Mouse (Mus musculus): ENCODE measurements around the gene Kras. TPM values are rescaled to one million over a fixed set of nuclear protein-coding genes. Genes with fewer than 3 reads are reported as not detected.

Gene Kras
- polyA plus RNA-seq, 1 experiment from 2014 or later = 99.5 TPM

DNA sequence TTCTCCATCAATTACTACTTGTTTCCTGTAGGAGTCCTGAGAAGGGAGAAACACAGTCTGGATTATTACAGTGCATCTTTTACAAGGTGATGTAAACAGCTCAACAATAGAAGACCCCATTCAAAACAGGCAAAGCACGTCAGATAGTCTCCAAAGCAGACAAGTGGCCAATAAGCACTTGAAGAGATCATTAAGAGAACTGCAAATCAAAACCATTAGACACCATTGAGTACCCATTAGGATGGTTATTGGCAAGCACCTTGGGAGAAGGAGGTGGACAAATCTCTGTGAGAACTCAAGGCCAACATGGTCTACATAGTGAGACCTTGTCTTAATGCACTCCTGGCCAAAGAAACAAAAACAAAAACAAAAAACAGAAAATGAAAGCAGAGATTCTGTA lies 15.6 kb downstream of the Kras start:
- H3K36me3 ChIP-seq (ENCODE audit: control insufficient read depth, insufficient read depth, low read length) = peaks cover 13% of the 10 kb centered on the region

DNA sequence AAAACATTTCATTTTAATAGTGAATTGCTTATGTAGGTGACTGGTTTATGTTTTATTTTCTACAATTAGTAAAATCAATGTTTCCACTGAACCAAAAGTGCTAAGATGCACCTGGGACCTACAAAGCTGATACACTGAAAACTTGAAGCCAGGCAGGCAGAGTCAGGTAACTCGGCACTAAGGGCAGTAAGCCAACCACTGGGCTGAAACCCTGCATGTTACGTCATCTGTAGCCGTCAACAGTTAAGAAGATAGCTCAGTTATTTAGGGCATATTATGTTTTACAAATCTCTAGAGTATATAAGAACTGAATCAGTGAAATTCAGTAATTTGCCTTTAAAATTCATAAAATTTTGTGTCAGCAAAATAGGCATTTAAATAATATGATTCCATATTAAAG lies 23.7 kb downstream of the Kras start:
- no peak for ATAC-seq (ENCODE audit: low read depth)
- H3K9ac ChIP-seq (ENCODE audit: low read length) = no peak overlapping the region
- WGBS = 75% methylated on average over 3 of the region's 3 CpGs
- no peak overlapping the region for H3K27ac ChIP-seq (ENCODE audit: low read length)
- H3K4me1 ChIP-seq (replicated peaks; ENCODE audit: control insufficient read depth, insufficient read depth, low read length) = no peaks in the 10 kb centered on the region
- no peak overlapping the region for H3K4me3 ChIP-seq (ENCODE audit: low read length)
- no peaks in the 10 kb centered on the region for H3K27me3 ChIP-seq (ENCODE audit: control insufficient read depth, insufficient read depth, low read depth, low read length)
- H3K4me2 ChIP-seq (ENCODE audit: low read depth, low read length) = no peak overlapping the region
- H3K9me3 ChIP-seq (ENCODE audit: control insufficient read depth, low read length) = no peaks in the 10 kb centered on the region
- peaks cover 10% of the 10 kb centered on the region for H3K36me3 ChIP-seq (ENCODE audit: control insufficient read depth, insufficient read depth, low read length)

More for the DNA sequence above, 15.6 kb downstream of the Kras start:
- H3K9ac ChIP-seq (ENCODE audit: low read length) = no peak overlapping the region
- H3K4me1 ChIP-seq (replicated peaks; ENCODE audit: control insufficient read depth, insufficient read depth, low read length) = no peaks in the 10 kb centered on the region
- H3K27ac ChIP-seq (ENCODE audit: low read length) = no peak overlapping the region
- ATAC-seq (ENCODE audit: low read depth) = no peak
- 88% methylated on average over 1 of the region's 1 CpGs for WGBS
- no peaks in the 10 kb centered on the region for H3K9me3 ChIP-seq (ENCODE audit: control insufficient read depth, low read length)
- no peaks in the 10 kb centered on the region for H3K27me3 ChIP-seq (ENCODE audit: control insufficient read depth, insufficient read depth, low read depth, low read length)
- no peak overlapping the region for H3K4me2 ChIP-seq (ENCODE audit: low read depth, low read length)
- no peak overlapping the region for H3K4me3 ChIP-seq (ENCODE audit: low read length)

DNA sequence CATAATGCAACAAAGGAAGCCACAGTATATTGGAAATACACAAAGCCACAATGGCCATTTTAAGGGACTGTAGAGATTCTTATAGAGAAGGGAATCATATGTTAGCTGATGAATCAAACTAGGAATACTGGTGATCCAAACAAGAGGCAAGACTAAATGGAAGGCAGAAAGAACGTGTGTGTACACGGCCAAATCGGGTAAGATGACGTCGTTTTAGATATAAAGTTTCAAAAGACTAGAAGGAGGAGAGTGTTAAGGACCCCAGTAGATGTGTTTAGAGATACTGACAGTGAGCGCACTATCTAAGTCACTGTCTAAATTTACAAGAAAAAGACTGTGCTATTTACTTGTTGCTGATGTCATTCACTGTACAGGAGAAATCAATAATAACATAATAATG lies 25.8 kb downstream of the Kras start:
- Histone ChIP-seq H3K4me2 (ENCODE audit: low read depth, low read length) (no peak overlapping the region), H3K4me1 (replicated peaks; ENCODE audit: control insufficient read depth, insufficient read depth, low read length) (no peaks in the 10 kb centered on the region), H3K27ac (ENCODE audit: low read length) (no peak overlapping the region), H3K9ac (ENCODE audit: low read length) (no peak overlapping the region), H3K4me3 (ENCODE audit: low read length) (no peak overlapping the region), H3K9me3 (ENCODE audit: control insufficient read depth, low read length) (no peaks in the 10 kb centered on the region), H3K36me3 (ENCODE audit: control insufficient read depth, insufficient read depth, low read length) (peaks cover 6% of the 10 kb centered on the region), H3K27me3 (ENCODE audit: control insufficient read depth, insufficient read depth, low read depth, low read length) (no peaks in the 10 kb centered on the region)
- WGBS = 83% methylated on average over 6 of the region's 6 CpGs
- no peak for ATAC-seq (ENCODE audit: low read depth)

DNA sequence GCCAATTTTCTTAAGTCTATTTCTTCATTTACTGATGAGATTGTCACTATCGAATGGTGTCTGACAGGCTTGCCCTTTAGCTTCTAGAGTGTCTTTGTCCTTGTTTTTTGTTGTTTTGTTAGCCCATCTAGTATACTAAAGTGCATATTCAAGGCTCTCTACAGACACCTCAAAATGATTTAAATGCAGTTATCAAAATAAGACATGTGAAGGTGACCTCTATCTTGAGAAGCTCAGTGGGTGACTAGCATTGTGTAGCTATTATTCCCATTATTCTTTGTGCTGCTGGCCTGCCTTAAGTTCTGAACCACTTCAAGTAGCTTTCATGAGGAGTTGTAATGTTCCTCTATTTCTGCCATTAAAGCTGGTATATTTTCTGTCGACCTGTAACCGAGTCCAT lies 34.2 kb downstream of the Kras start:
- 87% methylated on average over 3 of the region's 3 CpGs for WGBS
- ATAC-seq (ENCODE audit: low read depth) = no peak
- H3K27me3 ChIP-seq (ENCODE audit: control insufficient read depth, insufficient read depth, low read depth, low read length) = no peaks in the 10 kb centered on the region

DNA sequence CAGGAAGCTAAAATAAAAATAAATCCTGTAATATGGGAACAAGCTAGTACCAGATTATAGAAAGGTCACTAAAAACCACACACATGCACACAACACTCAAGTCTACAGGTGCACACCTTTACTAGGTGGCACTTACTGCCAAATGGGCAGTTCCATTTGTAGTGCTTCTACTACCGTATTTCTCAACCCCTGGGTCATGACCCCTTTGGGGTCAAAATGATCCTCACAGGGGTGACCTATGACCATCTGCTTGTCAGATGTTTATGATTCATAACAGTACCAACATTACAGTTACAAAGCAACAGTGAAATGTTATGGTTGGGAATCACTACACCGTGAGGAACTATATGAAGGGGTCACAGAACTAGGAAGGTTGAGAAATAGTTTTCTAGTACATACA lies 36.1 kb downstream of the Kras start:
- no peak for ATAC-seq (ENCODE audit: low read depth)
- 65% methylated on average over 2 of the region's 2 CpGs for WGBS
- H3K9ac ChIP-seq (ENCODE audit: low read length) = no peak overlapping the region
- no peaks in the 10 kb centered on the region for H3K27me3 ChIP-seq (ENCODE audit: control insufficient read depth, insufficient read depth, low read depth, low read length)
- no peaks in the 10 kb centered on the region for H3K9me3 ChIP-seq (ENCODE audit: control insufficient read depth, low read length)
- peaks cover 7% of the 10 kb centered on the region; the same call in 1 of the 2 replicates for H3K36me3 ChIP-seq (ENCODE audit: control insufficient read depth, insufficient read depth, low read length)
- peaks cover 10% of the 10 kb centered on the region for H3K4me1 ChIP-seq (replicated peaks; ENCODE audit: control insufficient read depth, insufficient read depth, low read length)
- H3K27ac ChIP-seq (ENCODE audit: low read length) = no peak overlapping the region
- H3K4me2 ChIP-seq (ENCODE audit: low read depth, low read length) = no peak overlapping the region
- no peak overlapping the region for H3K4me3 ChIP-seq (ENCODE audit: low read length)

More for the DNA sequence above, 34.2 kb downstream of the Kras start:
- peaks cover 7% of the 10 kb centered on the region for H3K4me1 ChIP-seq (replicated peaks; ENCODE audit: control insufficient read depth, insufficient read depth, low read length)
- H3K27ac ChIP-seq (ENCODE audit: low read length) = no peak overlapping the region
- H3K4me3 ChIP-seq (ENCODE audit: low read length) = no peak overlapping the region
- H3K9ac ChIP-seq (ENCODE audit: low read length) = no peak overlapping the region
- no peak overlapping the region for H3K4me2 ChIP-seq (ENCODE audit: low read depth, low read length)
- no peaks in the 10 kb centered on the region for H3K9me3 ChIP-seq (ENCODE audit: control insufficient read depth, low read length)
- H3K36me3 ChIP-seq (ENCODE audit: control insufficient read depth, insufficient read depth, low read length) = peaks cover 7% of the 10 kb centered on the region; the same call in 1 of the 2 replicates

DNA sequence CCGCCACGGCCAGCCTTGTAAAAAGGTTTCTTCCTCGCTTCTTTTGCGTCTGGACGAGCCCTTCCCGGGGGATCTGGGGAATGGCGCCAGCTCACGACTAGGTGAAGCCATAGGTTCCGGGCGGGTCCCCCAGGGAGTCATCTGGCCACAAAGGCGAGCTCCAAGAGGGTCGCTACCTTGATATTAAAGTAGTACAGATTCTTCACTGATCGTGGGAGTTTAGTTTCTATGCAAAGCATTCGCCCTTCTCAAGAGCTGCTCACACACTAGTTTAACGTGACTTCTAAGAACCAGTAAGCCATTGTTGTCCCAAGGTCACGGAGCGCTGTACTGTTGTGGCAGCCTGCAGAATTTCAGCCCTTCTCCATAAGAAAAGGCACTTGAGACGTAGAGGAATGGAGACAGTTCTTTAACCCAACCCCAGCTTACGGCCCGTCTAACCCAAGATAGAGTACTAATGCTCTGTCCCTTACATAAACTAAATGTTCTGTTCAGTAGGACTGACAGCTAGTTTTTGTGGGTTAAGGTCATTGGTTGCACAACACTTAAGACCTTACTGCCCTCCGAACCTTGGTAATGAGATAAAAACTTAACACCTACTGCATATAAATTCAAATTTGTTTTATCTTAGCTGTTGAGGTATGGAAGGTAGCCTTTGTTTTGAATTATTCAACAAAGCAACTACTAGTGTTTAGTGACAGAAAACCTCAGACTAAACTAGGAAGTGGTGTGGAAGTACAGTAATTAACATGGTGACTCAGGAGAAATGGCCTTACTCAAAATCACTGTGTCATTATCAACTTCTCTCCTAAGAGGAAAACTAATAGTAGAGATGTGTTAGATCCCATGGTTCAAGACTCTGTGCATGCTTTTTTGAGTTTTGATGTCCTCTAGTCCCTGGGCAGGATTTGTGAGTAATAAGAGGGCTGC lies 38.4 kb downstream of the Kras start:
- peak; percentile 26 for ATAC-seq (ENCODE audit: low read depth)
- Histone ChIP-seq H3K4me3 (ENCODE audit: low read length) (peak overlapping the region; percentile 82), H3K36me3 (ENCODE audit: control insufficient read depth, insufficient read depth, low read length) (peaks cover 2% of the 10 kb centered on the region; the same call in 1 of the 2 replicates), H3K4me2 (ENCODE audit: low read depth, low read length) (peak overlapping the region; percentile 60), H3K27ac (ENCODE audit: low read length) (peak overlapping the region; percentile 98), H3K9ac (ENCODE audit: low read length) (peak overlapping the region; percentile 93), H3K9me3 (ENCODE audit: control insufficient read depth, low read length) (no peaks in the 10 kb centered on the region), H3K4me1 (replicated peaks; ENCODE audit: control insufficient read depth, insufficient read depth, low read length) (peaks cover 10% of the 10 kb centered on the region), H3K27me3 (ENCODE audit: control insufficient read depth, insufficient read depth, low read depth, low read length) (no peaks in the 10 kb centered on the region)
- WGBS = 2% methylated on average over 21 of the region's 21 CpGs

DNA sequence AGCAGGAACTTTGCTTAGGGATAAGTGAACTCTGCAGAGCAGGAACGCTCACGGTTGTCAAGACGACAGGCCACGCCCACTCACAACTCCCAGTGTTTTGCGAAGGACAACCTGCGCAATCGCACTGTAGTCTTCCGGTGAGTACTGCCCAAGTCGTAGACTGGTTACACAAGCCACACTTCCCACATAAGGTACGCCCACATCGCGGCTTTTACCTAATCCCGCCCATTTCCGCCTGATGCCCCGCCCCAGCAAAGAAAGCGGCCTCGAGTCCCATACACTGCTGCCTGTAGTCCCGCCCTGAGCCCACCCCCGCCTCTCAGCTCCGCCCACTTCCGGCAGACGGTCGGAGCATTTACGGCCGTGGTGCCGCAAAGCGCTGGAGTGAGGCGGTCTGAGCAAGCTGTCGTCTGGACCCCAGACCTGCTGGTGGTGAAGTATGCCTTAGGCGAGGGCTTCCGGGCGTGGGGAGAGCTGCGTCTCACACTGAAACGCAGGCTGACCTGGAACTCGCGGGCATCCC lies 39.2 kb downstream of the Kras start, which contains the start of the genes Casc1 and Etfrf1:
TSS of gene Casc1 (minus strand) at position 190 of the 523 bp plus-strand sequence.
TSS of gene Etfrf1 (plus strand) at position 319 of the 523 bp plus-strand sequence.
- ATAC-seq (ENCODE audit: low read depth) = peak; percentile 100
- WGBS = 0% methylated on average over 36 of the region's 36 CpGs
- H3K27me3 ChIP-seq (ENCODE audit: control insufficient read depth, insufficient read depth, low read depth, low read length) = no peaks in the 10 kb centered on the region
- H3K9me3 ChIP-seq (ENCODE audit: control insufficient read depth, low read length) = no peaks in the 10 kb centered on the region
- H3K36me3 ChIP-seq (ENCODE audit: control insufficient read depth, insufficient read depth, low read length) = peaks cover under 1% of the 10 kb centered on the region; the same call in 1 of the 2 replicates
- peak within 1 kb of the TSS; percentile 93 for H3K9ac ChIP-seq (ENCODE audit: low read length)
- H3K4me3 ChIP-seq (ENCODE audit: low read length) = peak within 1 kb of the TSS; percentile 82
- peaks cover 10% of the 10 kb centered on the region for H3K4me1 ChIP-seq (replicated peaks; ENCODE audit: control insufficient read depth, insufficient read depth, low read length)
- H3K27ac ChIP-seq (ENCODE audit: low read length) = peak within 1 kb of the TSS; percentile 98
- peak within 1 kb of the TSS; percentile 80 for H3K4me2 ChIP-seq (ENCODE audit: low read depth, low read length)

DNA sequence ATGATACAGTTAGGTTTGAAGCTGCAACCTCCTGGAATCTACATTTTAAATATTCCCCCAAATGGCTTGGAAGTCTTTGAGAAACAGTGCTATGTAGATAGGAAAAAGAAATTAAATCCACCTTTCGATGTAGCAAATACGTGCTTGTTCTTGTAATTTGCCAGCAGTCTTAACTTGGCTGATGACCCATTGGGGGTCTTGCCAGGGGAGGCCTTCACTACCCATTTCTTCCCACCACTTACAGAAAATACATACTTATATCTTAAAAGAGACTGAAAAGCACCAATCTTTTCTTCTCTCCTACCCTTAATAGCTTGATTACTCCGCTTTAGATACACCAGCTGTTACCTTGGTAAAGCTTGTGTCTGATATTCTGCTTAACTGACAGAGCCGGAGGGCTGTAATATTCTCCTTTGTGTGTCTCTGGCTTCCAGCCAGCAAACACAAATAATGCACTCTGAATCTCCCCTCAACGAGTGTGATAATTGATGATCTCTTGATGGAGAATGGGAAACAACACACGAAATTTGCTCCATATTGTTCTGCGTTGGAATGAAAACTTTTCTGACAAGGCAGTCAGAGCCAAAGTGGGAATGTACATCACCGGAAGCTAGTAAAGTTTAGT lies 39.9 kb downstream of the Kras start:
- Histone ChIP-seq H3K4me2 (ENCODE audit: low read depth, low read length) (peak overlapping the region; percentile 80), H3K4me3 (ENCODE audit: low read length) (peak overlapping the region; percentile 59), H3K9ac (ENCODE audit: low read length) (peak overlapping the region; percentile 52), H3K36me3 (ENCODE audit: control insufficient read depth, insufficient read depth, low read length) (no peaks in the 10 kb centered on the region), H3K9me3 (ENCODE audit: control insufficient read depth, low read length) (no peaks in the 10 kb centered on the region), H3K27ac (ENCODE audit: low read length) (no peak overlapping the region), H3K27me3 (ENCODE audit: control insufficient read depth, insufficient read depth, low read depth, low read length) (no peaks in the 10 kb centered on the region), H3K4me1 (replicated peaks; ENCODE audit: control insufficient read depth, insufficient read depth, low read length) (peaks cover 10% of the 10 kb centered on the region)
- ATAC-seq (ENCODE audit: low read depth) = no peak
- WGBS = 28% methylated on average over 8 of the region's 8 CpGs

DNA sequence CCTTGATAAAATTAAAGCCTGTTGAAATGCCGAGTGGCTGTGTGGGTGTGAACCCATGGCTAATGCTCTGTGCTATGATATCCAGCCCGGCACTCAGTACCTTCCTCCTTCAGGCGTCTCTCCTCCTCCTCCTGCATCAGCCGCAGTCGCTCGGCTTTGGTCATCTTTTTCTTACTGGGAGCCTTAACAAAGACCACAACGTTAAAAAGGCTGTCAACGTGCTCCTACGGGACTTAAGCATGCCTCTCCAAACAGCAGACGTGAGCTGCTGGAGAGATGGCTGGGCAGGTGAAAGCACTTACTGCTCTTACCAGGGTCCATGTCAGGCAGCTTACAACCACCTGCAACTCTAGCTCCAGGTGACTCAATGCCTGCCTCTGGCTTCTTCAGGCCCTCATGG lies 44.9 kb downstream of the Kras start:
- H3K27ac ChIP-seq (ENCODE audit: low read length) = no peak overlapping the region
- H3K36me3 ChIP-seq (ENCODE audit: control insufficient read depth, insufficient read depth, low read length) = no peaks in the 10 kb centered on the region
- H3K4me2 ChIP-seq (ENCODE audit: low read depth, low read length) = no peak overlapping the region
- no peaks in the 10 kb centered on the region for H3K9me3 ChIP-seq (ENCODE audit: control insufficient read depth, low read length)
- 50% methylated on average over 10 of the region's 10 CpGs for WGBS
- no peak overlapping the region for H3K9ac ChIP-seq (ENCODE audit: low read length)
- peaks cover 7% of the 10 kb centered on the region for H3K4me1 ChIP-seq (replicated peaks; ENCODE audit: control insufficient read depth, insufficient read depth, low read length)
- H3K4me3 ChIP-seq (ENCODE audit: low read length) = no peak overlapping the region
- no peaks in the 10 kb centered on the region for H3K27me3 ChIP-seq (ENCODE audit: control insufficient read depth, insufficient read depth, low read depth, low read length)
- ATAC-seq (ENCODE audit: low read depth) = no peak
